Mouse (Mus musculus): ENCODE data around the gene Mc1r.
"Not testable (repeated sequence)": the region's sequence is repeated elsewhere in the genome, so short reads cannot be mapped to it uniquely, and the experiment has no call there.

Gene Mc1r

DNA sequence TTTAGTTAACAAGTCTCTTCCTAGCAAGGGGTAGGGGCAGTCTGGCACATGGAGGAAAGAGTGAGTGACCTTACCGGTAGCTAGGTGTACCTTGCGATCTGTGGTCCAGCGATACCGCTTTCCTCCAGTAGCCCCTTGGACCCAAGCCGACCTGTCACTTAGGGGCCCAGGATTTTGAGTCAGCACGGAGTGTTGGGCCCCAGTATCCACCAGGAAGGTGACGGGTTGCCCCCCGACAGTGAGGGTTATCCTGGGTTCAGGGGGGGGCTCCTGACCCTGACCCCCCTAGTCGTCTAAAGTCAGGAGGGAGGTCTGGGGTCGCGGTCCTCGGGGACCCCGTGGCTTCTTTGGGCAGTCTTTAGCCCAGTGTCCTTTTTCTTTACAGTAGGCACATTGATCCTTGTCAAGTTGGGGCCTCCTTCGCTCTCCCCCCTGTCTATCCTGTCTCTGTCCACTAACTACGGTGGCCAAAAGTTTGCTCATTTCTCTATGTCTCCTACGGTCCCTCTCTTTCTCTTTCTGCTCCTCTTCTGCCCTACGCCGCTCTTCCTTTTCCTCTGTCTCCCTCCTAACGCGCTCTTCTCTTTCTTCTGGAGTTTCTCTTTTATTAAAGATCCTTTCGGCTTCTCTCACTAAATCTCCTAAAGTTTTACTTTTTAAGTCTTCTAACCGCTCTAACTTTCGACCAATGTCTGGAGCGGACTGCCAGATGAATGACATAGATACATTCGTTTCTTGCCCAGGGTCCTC, 24.9 kb downstream of the Mc1r start:
- DNase-seq (ENCODE audit: low spot score), result no peak

DNA sequence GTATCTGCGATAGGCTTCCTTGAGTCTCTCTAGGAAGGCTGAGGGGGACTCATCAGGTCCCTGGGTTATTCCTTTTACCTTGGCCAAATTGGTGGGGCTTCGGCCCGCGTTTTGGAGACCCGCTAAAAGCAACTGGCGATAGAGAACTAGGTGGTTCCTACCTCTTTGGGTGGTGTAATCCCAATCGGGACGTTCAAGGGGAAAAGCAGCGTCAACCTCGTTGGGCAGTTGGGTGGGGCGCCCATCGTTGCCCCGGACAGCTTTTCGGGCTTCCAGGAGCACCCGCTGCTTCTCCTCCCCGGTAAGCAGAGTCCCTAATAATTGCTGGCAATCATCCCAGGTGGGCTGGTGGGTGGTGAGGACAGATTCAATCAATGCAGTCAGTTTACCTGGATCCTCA, 25.5 kb downstream of the Mc1r start:
- DNase-seq (ENCODE audit: low spot score), result no peak

DNA sequence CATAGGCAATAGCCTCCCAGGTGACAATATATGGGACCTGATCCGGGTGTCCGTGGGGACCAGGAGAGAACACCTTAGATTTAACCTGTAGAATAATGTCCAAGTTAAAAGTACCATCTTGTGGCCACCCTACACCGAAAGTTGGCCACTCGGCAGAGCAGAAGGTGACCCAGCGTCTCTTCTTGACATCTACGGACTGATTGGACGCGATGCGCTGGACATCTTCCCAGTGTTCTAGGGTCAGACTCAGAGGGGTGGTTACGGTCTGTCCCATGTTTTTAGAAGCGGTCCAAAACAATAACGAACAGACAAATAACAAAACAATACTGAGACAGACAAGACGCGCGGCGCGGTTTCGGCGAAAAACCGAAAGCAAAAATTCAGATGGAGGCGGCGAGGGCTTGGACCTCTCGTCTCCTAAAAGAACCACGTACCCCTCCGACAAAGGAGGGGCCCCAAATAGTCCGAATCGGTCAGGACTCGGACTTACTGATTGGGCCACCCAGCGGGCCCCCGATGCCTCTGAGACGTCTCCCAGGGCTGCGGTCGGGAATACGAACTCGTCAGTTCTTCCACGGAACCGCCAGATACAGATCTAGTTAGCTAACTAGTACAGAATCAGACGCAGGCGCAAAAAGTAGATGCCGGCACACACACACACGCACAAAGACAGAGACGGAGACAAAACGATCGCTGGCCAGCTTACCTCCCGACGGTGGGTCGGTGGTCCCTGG, 26.5 kb downstream of the Mc1r start:
- DNase-seq (ENCODE audit: low spot score), result not testable (repeated sequence)

DNA sequence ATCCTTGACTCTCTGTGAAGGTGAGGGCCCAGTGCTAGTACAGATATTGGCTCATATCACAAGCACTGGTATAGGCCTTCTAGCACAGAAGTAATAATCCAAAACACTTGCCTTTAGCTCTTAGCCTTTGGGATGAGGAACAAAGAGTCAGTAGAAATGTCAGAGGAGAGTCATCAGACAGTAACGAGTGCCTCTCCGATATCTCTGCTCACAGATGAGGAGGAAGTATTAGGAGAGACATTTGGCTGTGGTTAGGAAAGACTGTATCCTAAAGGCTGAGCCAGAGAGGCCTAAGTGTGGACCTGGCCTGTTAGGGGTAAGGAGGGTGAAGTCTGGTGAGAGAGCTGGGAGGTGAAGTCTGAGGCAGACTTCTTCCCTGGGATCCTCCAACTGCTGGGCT, 34.9 kb downstream of the Mc1r start:
- DNase-seq (ENCODE audit: low spot score), result no peak

DNA sequence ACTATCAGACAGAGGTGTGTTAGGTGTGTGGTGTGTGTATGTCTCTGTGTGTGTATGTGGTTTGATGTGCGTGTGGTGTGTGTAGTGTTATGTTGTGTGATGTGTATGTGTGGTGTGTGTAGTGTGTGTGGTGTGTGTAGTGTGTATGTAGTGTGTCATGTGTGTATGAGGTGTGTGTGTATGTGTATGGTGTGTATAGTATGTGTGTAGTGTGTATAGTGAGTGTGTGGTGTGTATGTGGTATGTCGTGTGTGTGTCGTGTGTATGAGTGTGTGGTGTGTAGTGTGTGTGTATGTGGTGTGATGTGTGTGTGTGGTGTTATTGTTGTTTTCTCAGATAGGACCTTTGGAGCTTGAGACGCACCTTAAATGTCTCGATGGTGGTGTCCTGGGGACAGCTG, 35.4 kb downstream of the Mc1r start:
- DNase-seq (ENCODE audit: low spot score), result no peak

DNA sequence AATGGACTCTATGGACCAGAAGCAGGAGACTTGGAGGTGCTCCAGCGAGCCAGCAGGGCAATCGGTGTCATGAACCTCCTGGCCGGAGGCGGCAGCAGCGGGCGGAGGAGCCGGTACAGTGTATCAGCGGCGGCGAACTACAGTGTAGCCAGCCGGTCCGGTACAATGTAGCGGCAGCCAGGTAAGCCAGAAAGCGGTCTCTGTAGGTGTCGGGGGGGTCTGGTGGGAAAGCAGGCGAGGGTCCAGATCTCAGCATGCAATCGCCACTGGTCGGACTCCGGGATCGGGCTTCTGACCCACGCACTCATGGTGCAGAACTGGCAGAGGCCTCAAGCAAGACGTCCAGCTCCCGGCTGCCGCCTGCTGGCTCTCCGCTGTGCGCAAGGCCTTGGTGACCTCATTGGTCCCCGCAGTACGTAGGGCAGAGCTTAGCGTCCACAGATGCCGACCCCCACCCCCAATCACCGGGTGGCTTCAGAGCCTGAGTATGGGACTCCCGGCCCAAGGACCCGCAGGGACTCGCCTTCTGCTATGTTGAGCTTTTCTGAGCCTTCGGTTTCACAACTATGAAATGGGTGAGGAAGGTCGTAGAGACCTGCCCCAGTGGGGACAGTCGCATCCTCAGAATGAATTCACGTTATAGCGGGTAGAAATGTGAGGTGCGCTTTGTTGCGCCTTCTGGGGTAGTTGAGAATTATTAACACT, 36.1 kb downstream of the Mc1r start:
- peak; percentile 88 for DNase-seq (ENCODE audit: low spot score)

DNA sequence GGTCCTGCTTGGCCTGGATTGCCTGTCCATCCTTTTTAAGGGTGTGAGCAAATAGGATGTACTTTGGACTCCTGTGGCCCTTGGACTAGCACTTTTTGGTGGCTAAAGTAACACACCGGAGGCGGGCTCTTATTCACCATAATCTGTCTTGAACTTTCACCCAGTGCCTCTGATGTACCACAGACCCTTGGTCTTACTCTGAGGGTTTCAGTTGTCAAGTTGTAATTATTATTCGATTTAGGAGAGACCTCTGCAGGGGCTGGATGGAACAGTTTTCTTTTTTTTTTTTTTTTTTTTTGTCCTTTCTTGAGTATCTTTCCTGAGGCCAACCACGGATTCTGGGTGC, 36.6 kb downstream of the Mc1r start:
- DNase-seq (ENCODE audit: low spot score), result peak; percentile 21

DNA sequence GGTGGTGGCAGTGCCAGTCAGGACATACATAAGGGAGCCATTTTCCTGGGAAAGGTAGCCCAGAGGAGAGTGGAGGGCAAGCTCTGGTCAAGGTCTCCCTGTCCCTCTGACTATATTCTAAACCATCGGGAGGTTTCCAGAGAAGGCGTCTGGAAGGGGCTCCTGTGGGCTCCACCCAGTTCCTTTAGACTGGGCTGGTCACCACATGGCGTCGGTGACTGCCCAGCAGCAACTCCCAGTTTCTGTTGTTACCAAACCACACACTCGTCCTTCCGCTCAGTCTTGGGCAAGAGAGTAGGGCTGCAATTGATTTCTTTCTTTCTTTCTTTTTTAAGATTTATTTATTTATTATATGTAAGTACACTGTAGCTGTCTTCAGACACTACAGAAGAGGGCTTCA, 37.2 kb downstream of the Mc1r start:
- no peak for DNase-seq (ENCODE audit: low spot score)

DNA sequence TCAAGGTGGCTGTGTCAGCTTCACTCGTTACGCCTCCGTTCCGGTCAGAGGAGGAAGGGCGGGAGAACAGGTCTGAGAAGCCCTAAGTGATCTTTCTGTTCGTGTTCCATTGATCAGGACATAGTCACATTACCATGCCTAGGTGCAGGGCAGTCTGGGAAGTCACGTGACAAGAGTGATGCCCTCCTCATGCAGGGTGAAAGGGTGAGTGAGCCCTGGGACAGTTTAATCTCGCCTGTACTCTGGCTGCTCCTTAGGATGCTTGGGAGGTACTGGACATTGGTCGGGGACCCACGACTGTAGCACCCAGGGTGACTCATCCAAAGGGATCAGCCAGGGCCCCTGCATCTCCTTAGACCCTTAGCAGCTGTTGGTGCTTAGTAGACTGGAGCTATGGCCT, 39.1 kb downstream of the Mc1r start:
- DNase-seq (ENCODE audit: low spot score), result peak; percentile 1

DNA sequence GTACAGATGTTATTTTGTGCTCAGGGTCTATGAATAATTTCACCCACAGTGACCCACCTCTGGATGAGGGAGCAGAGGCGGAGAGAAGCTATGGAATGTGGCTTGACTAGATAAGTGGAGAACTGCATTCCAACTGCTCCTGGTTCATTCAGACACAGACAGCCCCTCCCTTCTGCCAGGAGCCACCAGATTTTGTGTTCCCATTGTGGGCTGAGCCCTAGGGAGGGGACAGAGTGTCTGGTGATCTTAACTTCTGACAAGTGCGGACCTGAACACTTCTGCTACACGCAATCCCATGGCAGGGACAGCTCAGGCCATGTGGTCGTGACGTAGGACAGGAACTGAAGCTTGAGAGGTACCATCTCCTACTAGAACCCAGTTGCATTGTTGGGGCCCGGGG, 39.9 kb downstream of the Mc1r start:
- peak; percentile 1 for DNase-seq (ENCODE audit: low spot score)

DNA sequence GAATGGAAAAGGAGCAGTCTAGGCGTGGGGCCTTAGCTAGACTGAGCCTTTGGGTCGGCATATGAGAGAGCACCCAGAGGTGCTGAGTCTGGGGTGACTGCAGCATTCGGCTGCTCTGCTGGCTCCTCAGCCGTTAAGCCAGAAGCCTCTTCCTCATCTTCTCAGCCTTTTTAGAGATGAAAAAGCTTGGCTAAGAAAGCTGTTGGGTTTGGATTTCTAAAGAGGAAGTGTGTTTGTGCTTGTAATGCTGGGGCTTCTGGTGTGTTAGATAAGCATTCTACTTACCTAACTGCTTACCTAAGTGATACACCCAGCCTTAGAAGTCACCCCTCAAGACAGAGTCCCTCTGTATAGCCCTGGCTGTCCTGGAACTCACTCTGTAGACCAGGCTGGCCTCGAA, 43.9 kb downstream of the Mc1r start:
- peak; percentile 1 for DNase-seq (ENCODE audit: low spot score)

DNA sequence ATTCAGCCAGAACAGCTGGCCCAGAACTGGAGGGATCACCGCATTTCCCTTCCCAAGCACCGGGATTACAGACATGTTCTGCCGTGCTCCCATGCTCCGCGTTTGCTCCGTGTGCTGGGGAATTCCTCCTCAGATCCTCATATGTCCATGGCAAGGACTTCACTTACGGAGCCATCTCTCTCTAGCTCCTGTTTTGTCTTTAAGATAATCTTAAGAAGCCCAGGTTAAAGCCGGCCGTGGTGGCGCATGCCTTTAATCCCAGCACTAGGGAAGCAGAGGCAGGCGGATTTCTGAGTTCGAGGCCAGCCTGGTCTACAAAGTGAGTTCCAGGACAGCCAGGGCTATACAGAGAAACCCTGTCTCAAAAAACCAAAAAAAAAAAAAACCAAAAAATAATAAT, 44.8 kb downstream of the Mc1r start:
- not testable (repeated sequence) for DNase-seq (ENCODE audit: low spot score)

DNA sequence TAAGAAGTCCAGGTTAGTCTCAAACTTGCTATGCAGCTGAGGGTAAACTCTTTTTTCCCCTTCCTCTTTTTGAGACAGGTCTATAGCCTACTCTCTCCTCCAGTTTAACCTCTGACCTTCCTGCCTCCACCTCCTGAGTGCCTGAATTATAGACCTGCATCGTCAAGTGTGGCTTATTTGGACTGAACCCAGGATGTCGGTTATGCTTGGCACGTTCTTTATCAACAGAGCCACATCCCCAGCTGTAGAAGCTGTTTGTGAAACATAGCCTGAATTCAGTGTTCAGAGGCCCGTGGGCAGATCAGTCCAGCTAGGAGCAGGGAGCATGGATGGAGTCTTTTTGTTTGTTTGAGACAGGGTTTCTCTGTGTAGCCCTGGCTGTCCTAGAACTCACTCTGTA, 45.2 kb downstream of the Mc1r start:
- DNase-seq (ENCODE audit: low spot score), result peak; percentile 22

DNA sequence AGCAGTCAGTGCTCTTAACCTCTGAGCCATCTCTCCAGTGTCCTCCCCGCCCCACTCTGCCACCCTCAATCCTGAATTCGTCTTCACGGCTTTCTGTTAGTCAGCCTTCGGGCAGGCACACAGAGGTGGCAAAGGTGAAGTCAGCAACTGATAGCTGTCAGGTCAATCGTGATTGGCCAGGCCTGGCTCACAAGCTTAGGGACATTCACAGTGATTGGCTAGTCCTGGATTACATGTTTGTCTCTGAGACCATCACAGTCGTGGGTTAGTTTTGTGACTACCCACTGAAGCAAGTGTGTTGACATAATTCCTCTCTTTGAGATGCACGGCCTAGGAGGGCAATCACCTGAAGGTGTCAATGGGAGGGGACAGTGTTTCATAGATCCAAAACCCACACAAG, 46.4 kb downstream of the Mc1r start:
- no peak for DNase-seq (ENCODE audit: low spot score)

DNA sequence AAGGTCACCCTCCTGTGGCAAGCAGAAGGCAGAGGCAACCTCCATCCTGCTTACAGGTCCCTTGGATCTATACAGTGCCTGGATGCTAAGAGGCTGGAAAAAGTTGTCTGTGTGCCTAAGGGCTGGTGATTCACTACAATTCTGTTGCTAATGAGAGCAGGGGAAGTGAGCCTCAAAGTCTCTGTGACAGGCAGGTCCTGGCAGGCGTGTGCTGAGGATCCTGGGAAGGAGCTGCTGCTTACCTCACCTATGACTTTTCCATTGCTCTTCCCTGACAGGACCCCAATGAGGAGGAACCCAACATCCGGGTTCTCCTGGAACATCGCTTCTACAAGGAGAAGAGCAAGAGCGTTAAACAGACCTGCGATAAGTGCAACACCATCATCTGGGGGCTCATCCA, 47.0 kb downstream of the Mc1r start:
- DNase-seq (ENCODE audit: low spot score), result no peak

DNA sequence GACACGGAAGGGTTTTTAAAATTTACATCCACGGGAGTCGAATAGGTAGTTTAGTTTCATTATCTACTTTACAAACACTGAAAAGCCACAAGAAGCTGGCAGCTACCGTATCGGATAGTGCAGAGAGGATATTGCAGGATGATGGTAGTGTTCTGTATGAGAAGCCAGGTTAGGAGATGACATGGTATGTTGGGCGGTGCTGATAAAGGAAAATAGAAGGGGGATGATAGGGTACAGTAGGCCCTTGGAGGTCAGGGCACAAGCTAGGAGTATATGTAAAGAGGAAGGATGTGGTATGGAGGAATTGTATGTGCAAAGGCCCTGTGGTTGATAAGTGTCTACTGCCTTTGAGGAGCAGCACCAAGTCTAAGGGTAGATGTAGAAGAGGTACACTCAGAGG, 47.7 kb downstream of the Mc1r start:
- no peak for DNase-seq (ENCODE audit: low spot score)

Data from adipocyte (in vitro differentiated cells).